Mouse (Mus musculus) kidney, adult 11 months (tissue): ENCODE measurements around the gene Noxred1.
"Not testable (repeated sequence)": the region's sequence is repeated elsewhere in the genome, so short reads cannot be mapped to it uniquely, and the experiment has no call there.

ENCODE experiments used
- DNase-seq: peaks from one replicate; pipeline ENCODE4 v3.0.0; 2022

Noxred1 gene

DNA sequence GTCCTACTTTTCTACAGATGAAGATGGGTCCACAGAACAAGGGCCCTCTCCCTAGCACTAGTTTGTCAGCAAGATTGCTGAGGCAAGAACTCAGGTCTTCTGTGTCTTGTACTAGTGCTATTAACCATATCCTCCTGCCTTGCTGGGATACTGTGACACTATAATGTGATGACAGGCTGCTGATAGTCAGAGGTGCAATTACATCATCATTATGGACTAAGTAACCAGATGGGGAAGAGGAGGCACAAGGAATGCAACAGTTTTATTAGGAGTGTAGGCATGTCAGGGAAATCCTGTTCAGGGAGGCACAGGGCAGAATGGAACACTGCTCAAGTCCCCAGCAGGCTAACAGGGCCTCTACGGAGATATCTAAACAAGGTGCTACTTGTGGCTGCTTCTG, at the start of gene Noxred1:
Noxred1 (minus strand) TSS at position 101 of the 400 bp plus-strand sequence.
- DNase-seq = no peak

DNA sequence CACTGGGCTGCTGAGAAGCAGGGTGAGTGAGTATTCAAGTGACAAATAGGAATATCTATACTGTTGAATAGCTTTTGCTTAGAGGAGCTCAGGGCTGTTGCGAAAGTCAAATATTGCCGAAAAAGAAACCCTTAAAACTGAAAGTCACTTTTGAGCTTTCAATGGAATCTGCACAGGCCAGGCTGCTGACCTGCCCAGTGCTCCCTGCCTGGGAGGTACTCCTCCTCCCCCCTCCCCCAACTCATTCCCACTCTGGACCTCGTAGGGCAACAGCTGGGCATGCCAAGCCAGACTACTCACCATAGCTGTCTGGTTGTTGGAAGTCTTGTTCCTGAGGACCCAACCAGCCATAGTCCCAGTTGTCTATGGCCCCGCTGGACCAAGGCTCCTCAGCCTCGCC, 46.2 kb upstream of the Noxred1 start:
- DNase-seq = no peak

DNA sequence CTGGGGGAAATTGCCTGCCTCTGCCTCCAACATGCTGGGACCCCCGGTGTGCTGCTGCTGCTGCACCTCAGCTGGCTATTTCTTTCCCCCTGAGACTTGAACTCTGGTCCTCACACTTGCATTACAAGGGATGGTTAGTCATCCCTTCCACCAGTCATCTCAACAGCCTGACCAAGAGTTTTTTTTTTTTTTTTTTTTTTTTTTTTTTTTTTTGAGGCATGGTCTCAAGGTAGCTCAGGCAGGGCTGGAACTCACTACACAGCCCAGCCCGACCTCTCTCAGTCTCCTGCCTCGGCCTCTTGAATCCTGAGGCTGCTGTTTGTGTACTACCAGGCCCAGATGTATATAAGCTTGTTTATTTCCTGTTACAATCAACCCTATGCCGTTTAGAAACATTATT, 45.7 kb upstream of the Noxred1 start:
- no peak for DNase-seq

DNA sequence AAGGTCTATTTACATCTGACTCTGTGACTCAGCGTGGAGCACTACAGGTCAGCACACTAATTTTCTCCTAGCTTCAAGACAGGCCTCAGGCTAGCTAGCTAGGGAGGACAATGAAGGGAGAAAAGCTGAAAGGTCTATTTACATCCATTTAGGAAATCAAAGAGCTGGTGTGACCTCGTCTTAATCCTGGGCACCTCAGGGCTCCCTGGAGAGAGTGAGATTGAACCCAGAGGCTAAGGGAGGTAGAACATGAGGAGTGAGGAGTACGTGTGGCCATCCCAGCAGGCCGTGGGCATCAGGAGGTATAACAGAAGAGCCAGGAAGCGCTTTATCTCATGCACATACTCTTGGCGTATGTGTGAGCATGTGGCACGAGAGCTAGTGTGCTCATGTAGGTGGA, 45.2 kb upstream of the Noxred1 start:
- no peak for DNase-seq

DNA sequence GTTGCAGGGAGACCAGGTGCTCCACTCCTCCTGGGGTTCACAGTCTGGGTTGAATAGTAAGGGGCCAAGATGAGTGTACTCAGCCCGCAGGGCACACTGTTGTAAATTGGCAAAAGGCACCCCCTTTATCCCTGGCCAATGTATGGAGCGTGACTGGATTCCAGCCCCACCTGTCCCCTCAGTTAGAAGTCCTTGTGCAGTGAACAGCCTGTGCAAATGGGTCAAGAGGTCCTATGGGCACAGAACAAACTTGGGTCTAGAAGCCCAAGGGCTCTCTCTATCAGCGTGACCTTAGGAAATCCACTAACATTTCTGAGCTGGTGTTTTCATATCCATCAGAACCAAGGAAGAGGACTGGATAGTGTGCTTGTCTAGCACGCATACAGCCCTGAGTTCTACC, 44.2 kb upstream of the Noxred1 start:
- no peak for DNase-seq

DNA sequence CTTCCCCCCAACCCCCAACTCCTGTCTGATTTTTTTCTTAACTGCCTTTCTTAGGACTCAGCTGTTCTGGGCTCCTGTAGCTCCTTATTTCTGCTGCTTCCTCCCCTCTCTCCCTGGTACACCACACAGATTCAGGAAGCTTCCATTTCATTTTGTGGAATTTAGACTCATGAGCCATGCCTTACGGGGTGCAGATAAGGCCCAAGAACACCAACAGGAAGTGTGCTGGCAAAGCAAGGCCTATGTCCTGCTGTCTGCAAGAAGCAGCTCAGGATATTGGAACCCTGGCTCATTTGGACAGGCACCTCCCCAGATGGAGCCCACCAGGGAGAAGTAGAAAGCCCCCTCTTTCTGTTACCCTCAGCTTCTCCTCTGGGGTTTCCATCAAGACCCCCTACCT, 43.2 kb upstream of the Noxred1 start:
- no peak for DNase-seq

DNA sequence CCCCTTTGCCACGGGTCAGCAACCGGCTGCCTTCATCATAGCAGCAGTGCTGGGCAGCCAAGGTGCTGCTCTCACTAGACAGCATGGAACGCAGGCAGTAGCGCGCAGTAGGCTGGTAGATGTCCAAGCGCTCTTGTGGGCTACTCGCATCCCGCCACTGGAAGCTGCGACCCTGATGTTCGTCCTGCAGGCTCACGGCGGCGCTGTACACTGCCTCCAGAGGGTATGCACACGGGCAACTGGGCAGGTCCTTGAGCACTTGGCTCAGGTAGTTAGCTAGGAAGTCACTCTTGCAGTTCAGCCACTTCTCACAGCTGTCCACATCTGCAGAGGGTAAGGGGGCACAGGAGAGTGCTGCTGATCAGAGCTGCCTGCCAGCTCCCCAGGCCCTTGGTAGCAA, 41.3 kb upstream of the Noxred1 start:
- DNase-seq = no peak

DNA sequence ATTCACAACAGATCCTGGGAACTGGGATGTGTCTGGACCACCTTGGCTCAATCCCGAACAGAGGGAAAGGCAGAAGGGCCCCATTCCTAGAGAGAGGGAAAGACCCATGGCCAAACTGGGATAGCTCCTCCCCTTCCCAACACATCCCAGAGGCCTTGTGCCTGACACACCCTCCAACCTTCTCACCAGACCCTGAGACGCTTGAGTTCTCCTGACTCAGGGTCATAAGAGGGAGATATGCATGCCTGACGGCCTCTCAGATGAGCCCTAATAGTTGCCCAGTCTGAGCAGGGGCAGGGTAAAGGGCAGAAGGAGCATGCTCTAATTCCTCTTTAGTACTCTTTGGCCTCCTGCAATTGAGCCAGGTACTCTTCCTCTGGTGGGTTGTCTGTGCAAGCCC, 40.8 kb upstream of the Noxred1 start:
- DNase-seq = no peak

DNA sequence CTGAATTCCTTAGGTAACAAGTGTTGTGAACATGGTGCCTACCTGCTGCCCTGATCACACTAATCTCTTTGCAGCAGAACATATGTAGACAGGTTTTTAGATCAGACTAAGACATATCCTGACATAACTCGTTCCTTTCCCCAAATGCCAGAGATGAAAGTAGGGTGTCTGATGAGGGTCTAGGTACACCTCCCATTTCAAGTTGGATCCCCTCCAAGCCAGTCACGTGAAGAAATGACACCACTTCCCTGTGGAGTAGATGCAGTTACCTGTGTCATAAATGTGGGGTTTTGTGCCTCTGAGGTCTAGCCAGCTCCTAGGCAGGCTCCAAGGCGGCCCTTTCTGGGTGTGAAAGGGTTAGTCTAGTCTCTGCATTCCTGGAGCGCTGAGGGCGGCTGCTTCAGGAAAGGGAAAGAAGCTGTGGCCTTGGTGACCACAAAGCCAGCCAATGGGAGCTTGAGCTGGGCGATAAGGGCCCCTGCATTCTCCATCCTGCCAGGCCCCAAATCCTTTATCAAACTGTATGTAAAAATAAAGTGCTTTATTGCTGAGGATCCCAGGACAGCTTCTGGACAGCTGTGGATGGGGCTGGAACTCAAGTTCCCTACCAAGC, 39.7 kb upstream of the Noxred1 start:
- no peak for DNase-seq

DNA sequence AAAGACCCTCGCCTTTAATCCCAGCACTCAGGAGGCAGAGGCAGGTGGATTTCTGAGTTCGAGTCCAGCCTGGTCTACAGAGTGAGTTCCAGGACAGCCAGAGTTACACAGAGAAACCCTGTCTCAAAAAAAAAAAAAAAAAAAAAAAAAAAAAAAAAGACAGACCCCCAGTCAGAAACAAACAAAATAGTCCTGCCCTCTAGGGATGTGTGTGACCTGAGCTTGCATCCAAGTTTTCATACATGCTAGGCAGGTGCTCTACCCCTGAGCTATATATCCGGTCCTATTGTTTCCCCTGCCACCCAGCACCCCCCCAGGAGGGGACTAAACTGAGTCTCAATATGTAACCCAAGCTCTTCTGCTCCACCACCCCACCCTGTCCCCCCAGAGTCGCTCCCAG, 38.7 kb upstream of the Noxred1 start:
- DNase-seq = not testable (repeated sequence)

DNA sequence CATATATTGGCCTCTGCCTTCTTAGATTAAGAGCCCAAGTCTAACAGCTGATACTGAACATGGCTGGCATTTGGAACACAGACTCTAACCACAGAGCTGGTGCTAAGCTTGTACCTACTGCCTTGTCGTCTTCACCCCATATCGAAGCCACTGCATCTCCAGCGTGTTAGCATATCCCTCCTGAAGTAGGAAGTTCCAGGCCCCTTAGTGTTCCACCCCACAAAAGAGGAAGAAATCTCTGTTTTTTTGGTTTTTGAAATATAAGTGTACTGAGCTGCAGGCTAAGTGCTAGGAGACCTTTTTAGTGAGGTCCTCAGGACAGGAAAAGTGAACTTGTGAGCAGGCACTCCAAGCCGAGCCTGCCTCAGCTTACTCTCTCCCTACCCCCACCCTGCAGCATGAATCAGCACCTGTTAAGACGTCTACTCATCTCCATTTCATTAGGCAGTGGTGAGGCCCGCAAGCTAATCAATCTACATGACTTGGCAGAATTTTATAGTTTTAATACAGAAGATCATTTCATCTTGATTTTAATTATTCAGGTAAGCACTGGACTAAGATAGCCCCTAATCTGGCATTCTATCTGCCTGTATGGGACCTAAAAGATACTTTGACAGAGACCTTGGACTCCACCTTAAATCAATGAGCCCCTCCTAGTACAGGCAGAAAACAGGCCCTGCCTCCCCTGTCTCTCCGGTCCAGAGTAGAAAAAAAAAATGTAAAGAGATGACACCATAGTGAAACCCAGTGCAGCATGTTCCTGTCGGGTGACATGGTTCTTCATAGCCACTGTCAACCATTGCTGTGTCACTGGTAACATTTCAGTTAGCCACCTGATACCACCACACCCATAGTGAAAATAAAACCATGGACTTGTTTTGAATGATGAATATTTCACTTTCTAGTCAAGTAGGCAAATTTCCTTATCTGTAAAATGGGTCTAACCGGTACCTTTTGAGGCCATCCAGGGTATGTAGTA, 36.6 kb upstream of the Noxred1 start:
- no peak for DNase-seq

DNA sequence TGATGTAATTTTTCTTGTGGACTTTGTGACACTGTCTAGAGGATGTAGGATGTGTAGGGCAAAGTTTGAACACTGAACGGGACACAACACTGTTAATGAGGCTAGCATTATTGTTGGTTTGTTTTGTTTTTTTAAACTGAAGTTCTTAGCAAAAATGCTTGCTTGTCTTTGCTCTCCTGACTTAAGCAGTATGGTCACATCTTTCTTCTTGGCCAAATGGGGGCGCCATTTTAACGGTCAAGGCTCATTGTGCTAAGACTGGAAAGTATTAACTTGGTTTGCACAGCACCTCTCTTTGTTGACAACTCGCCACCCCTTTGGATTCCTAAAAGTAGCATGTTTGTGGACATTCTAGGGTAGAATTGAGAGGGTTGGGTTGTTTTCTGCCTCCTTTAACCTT, 29.1 kb upstream of the Noxred1 start:
- no peak for DNase-seq

DNA sequence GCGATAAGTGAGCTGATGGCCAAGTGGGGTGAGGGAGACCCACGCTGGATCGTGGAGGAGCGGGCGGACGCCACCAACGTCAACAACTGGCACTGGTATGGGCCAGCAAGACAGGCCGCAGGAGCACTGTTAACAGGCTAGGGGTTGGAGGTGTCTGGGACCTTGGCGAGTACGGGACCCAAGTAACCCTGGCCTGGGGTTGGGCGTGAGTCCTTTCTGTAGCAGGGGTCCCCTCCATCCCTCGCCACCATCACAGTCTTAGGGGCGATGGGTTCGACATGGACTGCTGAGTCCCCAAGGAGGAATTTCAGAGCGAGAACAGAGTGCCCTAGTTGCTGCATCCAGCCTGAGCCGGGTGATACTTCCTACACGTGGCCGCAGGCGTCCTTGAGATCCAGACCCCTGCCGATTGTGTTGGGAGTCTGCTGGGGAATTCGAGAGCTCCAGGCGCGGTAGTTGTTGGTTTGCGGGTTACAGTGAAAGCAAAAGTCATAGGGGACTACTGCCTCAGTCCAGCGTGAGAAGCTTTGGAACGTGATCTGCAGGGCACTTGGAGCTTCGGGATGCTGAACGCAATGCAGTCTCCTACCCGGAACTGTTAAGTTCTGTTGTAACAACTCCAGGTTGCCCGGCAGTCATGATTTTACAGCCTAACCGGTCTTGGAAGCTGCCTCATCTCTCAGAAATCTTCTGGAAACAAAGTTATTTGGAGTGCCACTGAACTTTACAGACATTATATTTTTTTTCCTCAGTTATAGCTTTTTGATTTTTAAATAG, 28.5 kb upstream of the Noxred1 start:
- DNase-seq = no peak

DNA sequence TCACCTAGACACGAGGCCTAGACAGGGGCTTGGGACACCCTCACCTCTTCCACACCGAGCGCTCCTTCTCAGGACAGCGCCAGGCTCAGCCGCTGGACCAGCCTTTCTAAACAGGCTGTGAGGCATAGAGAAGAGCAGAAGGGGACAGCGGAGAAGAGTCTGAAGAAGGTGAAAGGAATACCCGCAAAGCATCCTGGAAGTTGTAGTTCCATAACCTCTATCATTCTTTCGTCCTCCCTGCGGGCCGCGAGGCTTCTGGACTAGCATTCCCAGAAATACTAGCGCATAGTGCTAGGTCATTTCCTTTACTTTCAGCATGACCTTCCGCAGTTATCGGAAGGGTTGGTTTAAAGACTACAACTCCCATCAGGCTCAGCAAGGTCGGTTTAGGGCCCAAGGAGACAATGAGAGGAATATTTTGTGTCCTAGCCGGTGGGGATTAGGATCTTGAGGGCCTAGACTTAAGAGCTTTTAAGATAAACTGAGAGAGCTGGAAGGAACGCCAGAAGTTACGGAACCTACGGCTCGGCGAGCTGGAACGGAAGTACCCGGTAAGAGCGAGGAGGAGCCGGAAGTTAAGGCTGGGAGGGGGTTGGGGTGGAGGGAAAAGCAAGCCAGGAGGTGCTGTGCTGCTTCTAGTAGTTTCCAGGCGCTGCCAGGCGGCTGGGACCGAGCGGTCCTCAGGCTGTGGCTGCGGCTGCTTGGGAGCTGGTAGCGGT, 27.7 kb upstream of the Noxred1 start, which contains the start of the genes Vipas39 and Ahsa1:
Vipas39 (minus strand) TSS at position 149 of the 719 bp plus-strand sequence.
Ahsa1 (plus strand) TSS at position 372 of the 719 bp plus-strand sequence.
- DNase-seq = peak; percentile 96

DNA sequence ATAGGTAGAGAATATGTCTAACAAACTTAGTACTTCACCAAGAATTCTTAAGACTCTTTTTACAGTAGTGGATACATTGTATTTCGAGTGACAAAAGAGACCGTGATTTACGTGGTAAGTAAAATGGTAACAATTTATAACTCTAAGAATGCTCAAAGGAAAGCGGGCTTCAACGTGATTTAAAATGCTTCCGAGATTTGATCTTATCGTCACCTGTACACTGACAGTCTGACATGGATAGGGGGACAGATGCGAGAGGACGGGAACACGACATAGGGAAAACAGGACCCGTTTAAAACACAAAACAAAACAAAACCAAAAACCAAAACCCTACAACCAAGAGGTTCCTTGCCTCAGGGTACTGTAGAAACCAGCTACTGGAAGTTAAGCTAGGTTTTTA, 26.9 kb upstream of the Noxred1 start:
- no peak for DNase-seq

DNA sequence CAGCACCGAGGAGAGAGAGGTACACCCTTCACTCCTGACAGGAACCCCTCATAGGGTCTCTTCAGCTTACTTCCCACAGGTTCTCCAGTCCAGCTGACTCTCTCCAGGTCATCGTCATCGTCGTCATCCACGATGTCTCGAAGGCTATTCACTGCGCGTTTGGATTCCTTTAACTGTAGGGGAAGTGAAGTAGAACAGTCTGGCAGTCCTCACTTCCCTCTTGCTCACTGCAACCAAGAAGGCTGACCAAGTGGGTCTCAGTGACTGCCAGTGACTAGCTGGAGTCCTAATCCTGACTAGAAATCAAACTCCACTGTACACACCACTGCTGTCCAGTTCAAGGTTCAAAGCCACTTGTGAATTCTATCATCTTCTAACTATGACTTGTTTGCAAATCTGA, 22.0 kb upstream of the Noxred1 start:
- DNase-seq = no peak

DNA sequence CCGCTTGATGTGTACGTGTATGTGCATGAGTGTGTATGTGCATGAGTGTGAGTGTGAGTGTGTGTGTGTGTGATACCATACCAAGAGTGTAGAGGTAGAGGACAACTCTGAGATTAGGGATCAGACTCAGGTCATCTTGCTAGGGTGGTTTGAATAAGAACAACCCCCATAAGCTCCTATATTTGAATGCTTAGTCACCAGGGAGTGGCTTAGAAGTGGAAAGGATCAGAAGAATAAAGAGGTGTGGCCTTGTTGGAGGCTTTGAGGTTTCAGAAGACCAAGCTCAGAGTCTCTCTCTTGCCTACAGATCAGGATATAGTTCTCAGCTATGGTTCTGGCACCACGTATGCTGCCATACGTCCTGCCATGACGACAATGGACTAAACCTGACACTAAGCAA, 18.1 kb upstream of the Noxred1 start:
- DNase-seq = no peak

DNA sequence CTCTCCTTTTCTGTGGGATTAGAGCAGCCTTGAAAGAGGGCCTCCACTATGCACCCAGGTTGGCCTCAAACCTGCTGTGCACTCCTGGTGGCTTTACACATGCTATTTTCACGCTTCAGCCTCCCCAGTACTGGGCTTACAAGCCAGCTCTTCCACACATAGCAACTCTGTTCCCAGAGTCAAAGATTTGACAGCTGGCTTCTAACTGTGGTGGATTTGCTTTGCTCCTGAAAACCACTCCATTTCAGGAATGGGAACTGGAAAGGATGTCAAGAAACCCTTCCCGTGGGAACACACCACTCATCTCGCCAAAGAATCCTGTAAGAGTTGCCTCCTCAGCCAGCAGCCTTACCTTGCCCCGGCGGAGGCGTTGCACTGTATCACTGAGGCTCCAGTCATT, 15.3 kb upstream of the Noxred1 start:
- DNase-seq = no peak

DNA sequence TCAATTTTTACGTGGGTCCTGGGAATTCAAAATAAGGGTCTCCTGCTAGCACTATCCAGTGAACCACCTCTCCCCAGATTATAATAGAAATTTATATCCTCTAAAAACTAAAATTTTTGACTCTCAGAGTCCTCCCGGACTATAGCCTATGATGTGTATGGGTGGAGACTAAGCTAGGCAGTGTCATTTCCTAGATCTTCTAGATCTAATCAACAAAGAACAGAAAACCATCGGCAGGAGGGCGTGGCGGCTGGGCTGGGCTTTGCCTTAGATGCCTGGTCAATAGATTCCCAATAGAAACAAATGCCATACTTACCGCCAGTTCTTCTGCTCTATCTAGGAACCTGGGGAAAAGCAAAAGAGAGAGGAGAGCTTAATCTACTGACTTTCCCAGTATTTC, 11.6 kb upstream of the Noxred1 start:
- no peak for DNase-seq

DNA sequence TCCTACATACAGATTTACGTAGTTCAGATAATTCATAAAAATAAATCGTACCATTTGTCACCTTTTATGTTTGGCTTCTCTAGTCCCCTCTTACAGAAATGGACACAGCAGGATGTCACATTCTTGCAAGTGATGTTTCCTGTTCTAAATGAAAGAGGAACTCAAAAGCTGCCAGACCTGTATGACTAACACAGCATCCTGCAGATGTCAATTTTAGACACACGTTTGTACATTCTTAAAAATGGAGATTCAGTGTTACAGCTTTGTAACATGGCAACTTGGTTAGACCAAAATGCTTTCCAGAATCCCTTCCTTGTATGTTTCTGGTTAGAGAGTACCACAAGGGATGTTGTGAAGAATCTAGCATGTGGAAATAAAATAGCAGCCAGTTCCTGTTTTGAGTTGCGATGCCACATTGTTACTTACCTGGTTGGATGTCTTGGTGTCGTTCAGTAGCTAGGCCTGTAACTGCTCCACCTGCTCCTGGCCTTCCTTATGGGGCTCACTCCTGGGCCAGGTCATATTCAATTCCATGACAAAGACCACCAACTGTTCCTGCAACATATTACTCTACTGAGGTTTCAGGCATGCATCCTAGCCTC, 1.5 kb downstream of the Noxred1 start:
- no peak for DNase-seq

DNA sequence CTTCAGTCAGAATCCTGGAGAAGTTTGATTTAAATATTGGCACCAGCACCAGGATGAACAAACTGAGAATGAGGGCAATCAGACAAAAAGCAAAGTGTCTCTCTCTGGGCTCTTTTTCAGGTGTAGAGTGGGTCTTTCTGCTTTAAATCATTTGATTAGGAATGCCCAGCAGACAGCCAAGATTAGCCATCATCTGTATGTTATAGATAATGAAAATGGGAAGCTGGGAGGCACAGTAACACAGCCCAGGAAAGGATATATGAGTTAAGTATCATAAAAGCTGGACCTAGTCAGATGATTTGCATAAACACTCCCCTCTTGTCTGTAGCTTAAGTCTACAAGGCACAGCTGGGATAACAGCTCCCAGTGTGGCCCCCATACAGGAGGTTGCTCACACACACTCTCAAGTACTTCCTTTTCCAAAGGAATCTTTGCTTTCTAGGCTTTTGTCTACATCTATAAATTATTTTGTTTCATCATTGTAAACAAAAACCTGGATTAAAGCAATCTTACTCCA, 8.1 kb downstream of the Noxred1 start:
- no peak for DNase-seq

DNA sequence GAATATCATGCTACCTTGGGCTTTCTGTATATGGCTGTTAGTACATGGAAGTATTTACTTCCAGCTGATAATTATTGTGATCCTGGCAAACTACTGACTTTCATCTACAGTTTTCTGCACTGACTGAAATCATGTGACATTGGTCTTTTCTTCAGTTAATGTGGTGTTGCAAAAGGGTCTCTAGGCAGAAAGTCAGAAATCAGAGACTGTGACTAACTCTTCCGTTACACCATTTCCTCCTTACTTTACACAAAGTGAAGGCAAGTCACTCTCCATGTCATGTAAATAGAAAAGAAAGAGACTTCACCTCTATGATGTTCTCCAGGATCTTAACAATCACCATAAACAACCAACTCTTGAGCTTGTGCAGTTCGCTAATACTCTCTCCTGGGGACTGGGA, 8.9 kb downstream of the Noxred1 start:
- no peak for DNase-seq
